Mouse (Mus musculus) urinary bladder, adult 2 months (tissue): ENCODE data around the gene Cavin4. TPM values are rescaled to one million over a fixed set of nuclear protein-coding genes. Genes with fewer than 3 reads are reported as not detected.
"Not testable (repeated sequence)": the region's sequence is repeated elsewhere in the genome, so short reads cannot be mapped to it uniquely, and the experiment has no call there.

Experiments
- DNase-seq: peaks from one replicate; pipeline ENCODE4 v3.0.0; 2022; ENCODE audit warnings: low spot score
- polyA plus RNA-seq: library from polyadenylated mRNA; depleted of rRNA; stranded (reverse); fragments of >200 nt; gene quantifications from 2 replicates; pipeline ENCODE4 v1.2.3, GENCODE M21; 2012

Cavin4 gene
- polyA plus RNA-seq, 1 experiment = 0.32 TPM

- no peak for DNase-seq
Observed at GRCm38 (mm10) chr4:48672915-48673314, 9.6 kb downstream of the Cavin4 start.

GRCm38 (mm10) chr4:48674412-48674811, 11.1 kb downstream of the Cavin4 start:
- no peak for DNase-seq

- no peak for DNase-seq
Observed at GRCm38 (mm10) chr4:48676570-48677185, 13.4 kb downstream of the Cavin4 start.

- no peak for DNase-seq
Observed at GRCm38 (mm10) chr4:48677276-48677675, 14.0 kb downstream of the Cavin4 start.

GRCm38 (mm10) chr4:48677812-48678211, 14.5 kb downstream of the Cavin4 start:
- no peak for DNase-seq

- no peak for DNase-seq
Observed at GRCm38 (mm10) chr4:48678793-48679192, 15.5 kb downstream of the Cavin4 start.

GRCm38 (mm10) chr4:48679728-48680127, 16.4 kb downstream of the Cavin4 start:
- not testable (repeated sequence) for DNase-seq

GRCm38 (mm10) chr4:48680214-48680613, 16.9 kb downstream of the Cavin4 start:
- no peak for DNase-seq

- DNase-seq = no peak
Observed at GRCm38 (mm10) chr4:48680648-48681343, 17.5 kb downstream of the Cavin4 start.

GRCm38 (mm10) chr4:48683126-48683525, 19.8 kb downstream of the Cavin4 start:
- no peak for DNase-seq

- DNase-seq = not testable (repeated sequence)
Observed at GRCm38 (mm10) chr4:48683633-48684209, 20.4 kb downstream of the Cavin4 start.

- no peak for DNase-seq
Observed at GRCm38 (mm10) chr4:48684593-48685187, 21.4 kb downstream of the Cavin4 start.

GRCm38 (mm10) chr4:48688148-48688547, 24.8 kb downstream of the Cavin4 start:
- DNase-seq = no peak

- DNase-seq = no peak
Observed at GRCm38 (mm10) chr4:48690640-48691039, 27.3 kb downstream of the Cavin4 start.

GRCm38 (mm10) chr4:48691793-48692437, 28.6 kb downstream of the Cavin4 start:
- DNase-seq = no peak

- DNase-seq = no peak
Observed at GRCm38 (mm10) chr4:48692736-48693292, 29.5 kb downstream of the Cavin4 start.

- no peak for DNase-seq
Observed at GRCm38 (mm10) chr4:48696706-48697105, 33.4 kb downstream of the Cavin4 start.

- DNase-seq = no peak
Observed at GRCm38 (mm10) chr4:48697302-48697701, 34.0 kb downstream of the Cavin4 start.

- DNase-seq = no peak
Observed at GRCm38 (mm10) chr4:48715865-48716650, 52.7 kb downstream of the Cavin4 start.

GRCm38 (mm10) chr4:48716817-48717216, 53.5 kb downstream of the Cavin4 start:
- no peak for DNase-seq
